Mouse (Mus musculus): ENCODE data around the gene Psmd5. TPM values are rescaled to one million over a fixed set of nuclear protein-coding genes. Genes with fewer than 3 reads are reported as not detected.

The Psmd5 gene
- polyA plus RNA-seq, 1 experiment = 29.7 TPM

- WGBS = 64% methylated on average over 17 of the region's 17 CpGs
- no peak for DNase-seq
- TF ChIP-seq CTCF (conservative IDR thresholded peaks at IDR 0.05; ENCODE audit: insufficient read depth, insufficient read length, low read depth, low read length) (no peak), POLR2A (IDR thresholded peaks at IDR 0.05; ENCODE audit: low read depth, low read length) (no peak)
- H3K27ac ChIP-seq (ENCODE audit: insufficient read depth, low read depth, low read length) = no peak overlapping the region
- H3K36me3 ChIP-seq (ENCODE audit: control insufficient read depth, insufficient read depth, low read length) = no peaks in the 10 kb centered on the region
- peaks cover 2% of the 10 kb centered on the region; the same call in 1 of the 2 replicates for H3K4me1 ChIP-seq (ENCODE audit: control insufficient read depth, insufficient read depth, low read length)
- no peak overlapping the region for H3K4me3 ChIP-seq (ENCODE audit: insufficient read depth, low read depth, low read length)
- no peaks in the 10 kb centered on the region for H3K27me3 ChIP-seq (replicated peaks; ENCODE audit: control insufficient read depth, insufficient read depth, low read length)
Measured at GRCm38 (mm10) chr2:34896821-34897460, 22.2 kb upstream of the Psmd5 start.

- Histone ChIP-seq H3K4me1 (ENCODE audit: control insufficient read depth, insufficient read depth, low read length) (peaks cover 2% of the 10 kb centered on the region; the same call in 1 of the 2 replicates), H3K27me3 (replicated peaks; ENCODE audit: control insufficient read depth, insufficient read depth, low read length) (no peaks in the 10 kb centered on the region), H3K36me3 (ENCODE audit: control insufficient read depth, insufficient read depth, low read length) (no peaks in the 10 kb centered on the region), H3K4me3 (ENCODE audit: insufficient read depth, low read depth, low read length) (no peak overlapping the region), H3K27ac (ENCODE audit: insufficient read depth, low read depth, low read length) (no peak overlapping the region)
- 79% methylated on average over 19 of the region's 19 CpGs for WGBS
- DNase-seq = no peak
- no peak for TF ChIP-seq POLR2A (IDR thresholded peaks at IDR 0.05; ENCODE audit: low read depth, low read length)
- TF ChIP-seq CTCF (conservative IDR thresholded peaks at IDR 0.05; ENCODE audit: insufficient read depth, insufficient read length, low read depth, low read length) = no peak
Measured at GRCm38 (mm10) chr2:34895503-34896113, 20.8 kb upstream of the Psmd5 start.

GRCm38 (mm10) chr2:34893950-34894349 is 19.2 kb upstream of the Psmd5 start:
- DNase-seq = no peak
- Histone ChIP-seq H3K27ac (ENCODE audit: insufficient read depth, low read depth, low read length) (no peak overlapping the region), H3K4me3 (ENCODE audit: insufficient read depth, low read depth, low read length) (no peak overlapping the region), H3K36me3 (ENCODE audit: control insufficient read depth, insufficient read depth, low read length) (no peaks in the 10 kb centered on the region), H3K27me3 (replicated peaks; ENCODE audit: control insufficient read depth, insufficient read depth, low read length) (no peaks in the 10 kb centered on the region), H3K4me1 (ENCODE audit: control insufficient read depth, insufficient read depth, low read length) (peaks cover 2% of the 10 kb centered on the region; the same call in 1 of the 2 replicates)
- TF ChIP-seq POLR2A (IDR thresholded peaks at IDR 0.05; ENCODE audit: low read depth, low read length) (no peak), CTCF (conservative IDR thresholded peaks at IDR 0.05; ENCODE audit: insufficient read depth, insufficient read length, low read depth, low read length) (no peak)
- WGBS = 74% methylated on average over 5 of the region's 5 CpGs

GRCm38 (mm10) chr2:34884186-34884585 is 9.4 kb upstream of the Psmd5 start:
- DNase-seq = no peak
- Histone ChIP-seq H3K36me3 (ENCODE audit: control insufficient read depth, insufficient read depth, low read length) (no peaks in the 10 kb centered on the region; the same call in 1 of the 2 replicates), H3K27ac (ENCODE audit: insufficient read depth, low read depth, low read length) (no peak overlapping the region), H3K4me3 (ENCODE audit: insufficient read depth, low read depth, low read length) (no peak overlapping the region), H3K4me1 (ENCODE audit: control insufficient read depth, insufficient read depth, low read length) (peaks cover 6% of the 10 kb centered on the region), H3K27me3 (replicated peaks; ENCODE audit: control insufficient read depth, insufficient read depth, low read length) (no peaks in the 10 kb centered on the region)
- 67% methylated on average over 2 of the region's 2 CpGs for WGBS
- no peak for TF ChIP-seq CTCF (conservative IDR thresholded peaks at IDR 0.05; ENCODE audit: insufficient read depth, insufficient read length, low read depth, low read length)
- no peak for TF ChIP-seq POLR2A (IDR thresholded peaks at IDR 0.05; ENCODE audit: low read depth, low read length)

GRCm38 (mm10) chr2:34883190-34883589 is 8.4 kb upstream of the Psmd5 start:
- Histone ChIP-seq H3K27me3 (replicated peaks; ENCODE audit: control insufficient read depth, insufficient read depth, low read length) (no peaks in the 10 kb centered on the region), H3K27ac (ENCODE audit: insufficient read depth, low read depth, low read length) (no peak overlapping the region), H3K4me1 (ENCODE audit: control insufficient read depth, insufficient read depth, low read length) (peaks cover 8% of the 10 kb centered on the region), H3K36me3 (ENCODE audit: control insufficient read depth, insufficient read depth, low read length) (no peaks in the 10 kb centered on the region; the same call in 1 of the 2 replicates), H3K4me3 (ENCODE audit: insufficient read depth, low read depth, low read length) (no peak overlapping the region)
- no peak for TF ChIP-seq POLR2A (IDR thresholded peaks at IDR 0.05; ENCODE audit: low read depth, low read length)
- TF ChIP-seq CTCF (conservative IDR thresholded peaks at IDR 0.05; ENCODE audit: insufficient read depth, insufficient read length, low read depth, low read length) = no peak
- DNase-seq = no peak
- whole genome bisulfite sequencing = 34% methylated on average over 5 of the region's 5 CpGs

- Histone ChIP-seq H3K4me3 (ENCODE audit: insufficient read depth, low read depth, low read length) (no peak overlapping the region), H3K36me3 (ENCODE audit: control insufficient read depth, insufficient read depth, low read length) (no peaks in the 10 kb centered on the region; the same call in 1 of the 2 replicates), H3K4me1 (ENCODE audit: control insufficient read depth, insufficient read depth, low read length) (peaks cover 8% of the 10 kb centered on the region), H3K27me3 (replicated peaks; ENCODE audit: control insufficient read depth, insufficient read depth, low read length) (no peaks in the 10 kb centered on the region), H3K27ac (ENCODE audit: insufficient read depth, low read depth, low read length) (no peak overlapping the region)
- TF ChIP-seq POLR2A (IDR thresholded peaks at IDR 0.05; ENCODE audit: low read depth, low read length) = no peak
- no peak for TF ChIP-seq CTCF (conservative IDR thresholded peaks at IDR 0.05; ENCODE audit: insufficient read depth, insufficient read length, low read depth, low read length)
- 71% methylated on average over 2 of the region's 2 CpGs for WGBS
- DNase-seq = peak; percentile 52
Measured at GRCm38 (mm10) chr2:34882757-34883156, 8.0 kb upstream of the Psmd5 start.

- peaks cover 11% of the 10 kb centered on the region for H3K4me1 ChIP-seq (ENCODE audit: control insufficient read depth, insufficient read depth, low read length)
- TF ChIP-seq POLR2A (IDR thresholded peaks at IDR 0.05; ENCODE audit: low read depth, low read length) (no peak), CTCF (conservative IDR thresholded peaks at IDR 0.05; ENCODE audit: insufficient read depth, insufficient read length, low read depth, low read length) (no peak)
- no peak overlapping the region for H3K27ac ChIP-seq (ENCODE audit: insufficient read depth, low read depth, low read length)
- no peaks in the 10 kb centered on the region; the same call in 1 of the 2 replicates for H3K36me3 ChIP-seq (ENCODE audit: control insufficient read depth, insufficient read depth, low read length)
- H3K4me3 ChIP-seq (ENCODE audit: insufficient read depth, low read depth, low read length) = no peak overlapping the region
- 72% methylated on average over 10 of the region's 10 CpGs for WGBS
- peak; percentile 64 for DNase-seq
- H3K27me3 ChIP-seq (replicated peaks; ENCODE audit: control insufficient read depth, insufficient read depth, low read length) = no peaks in the 10 kb centered on the region
Measured at GRCm38 (mm10) chr2:34880054-34880453, 5.3 kb upstream of the Psmd5 start.

Data from kidney, adult 2 months (tissue).